Mouse (Mus musculus): ENCODE measurements around the gene Card19. TPM values are rescaled to one million over a fixed set of nuclear protein-coding genes. Genes with fewer than 3 reads are reported as not detected.

Gene Card19
- polyA plus RNA-seq, 1 experiment, result 180 TPM

DNA sequence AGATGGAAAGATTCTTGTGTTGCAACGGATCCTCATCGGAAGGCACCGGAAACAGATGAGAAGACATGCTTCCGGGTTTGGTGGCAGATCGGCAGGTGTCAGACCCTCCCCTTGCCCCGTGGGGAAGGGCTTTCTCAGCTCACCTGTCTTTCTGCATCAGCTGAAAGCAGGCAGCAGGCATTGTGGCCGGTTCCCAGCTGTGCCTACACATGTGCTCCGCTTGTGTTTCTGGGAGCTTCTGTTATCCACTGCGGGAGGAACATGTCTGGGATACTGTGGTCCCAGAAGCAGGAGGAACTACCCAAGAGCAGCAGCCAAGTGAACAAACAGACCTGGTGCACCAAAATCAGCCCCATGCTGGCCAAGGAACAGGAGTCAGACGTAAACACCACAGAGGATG lies 40.3 kb downstream of the Card19 start:
- Histone ChIP-seq H3K4me2 (ENCODE audit: low read depth) (no peak overlapping the region), H3K79me2 (ENCODE audit: control insufficient read depth, insufficient read depth) (no peaks in the 10 kb centered on the region), H3K27me3 (ENCODE audit: control insufficient read depth, insufficient read depth, insufficient read length) (no peaks in the 10 kb centered on the region), H3K4me3 (no peak overlapping the region), H3ac (ENCODE audit: control insufficient read depth, insufficient read length) (no peak overlapping the region), H3K36me3 (ENCODE audit: control insufficient read depth, insufficient read depth) (no peaks in the 10 kb centered on the region)
- TF ChIP-seq TCF12 (IDR thresholded peaks at IDR 0.05; ENCODE audit: insufficient read depth, poor library complexity, severe bottlenecking), result no peak
- peak in 2 of 3 experiments; percentile 64 to 83 for TF ChIP-seq MYOD1 (IDR thresholded peaks at IDR 0.05; ENCODE audit: control insufficient read depth in 1 of 3, insufficient read length in 2 of 3, low read depth in 2 of 3)
- TF ChIP-seq MYOG (IDR thresholded peaks at IDR 0.05; ENCODE audit: control insufficient read depth in 1 of 3, insufficient read depth in 1 of 3, insufficient read length in 2 of 3, low read depth in 2 of 3), result peak in 2 of 3 experiments; percentile 50 to 78

DNA sequence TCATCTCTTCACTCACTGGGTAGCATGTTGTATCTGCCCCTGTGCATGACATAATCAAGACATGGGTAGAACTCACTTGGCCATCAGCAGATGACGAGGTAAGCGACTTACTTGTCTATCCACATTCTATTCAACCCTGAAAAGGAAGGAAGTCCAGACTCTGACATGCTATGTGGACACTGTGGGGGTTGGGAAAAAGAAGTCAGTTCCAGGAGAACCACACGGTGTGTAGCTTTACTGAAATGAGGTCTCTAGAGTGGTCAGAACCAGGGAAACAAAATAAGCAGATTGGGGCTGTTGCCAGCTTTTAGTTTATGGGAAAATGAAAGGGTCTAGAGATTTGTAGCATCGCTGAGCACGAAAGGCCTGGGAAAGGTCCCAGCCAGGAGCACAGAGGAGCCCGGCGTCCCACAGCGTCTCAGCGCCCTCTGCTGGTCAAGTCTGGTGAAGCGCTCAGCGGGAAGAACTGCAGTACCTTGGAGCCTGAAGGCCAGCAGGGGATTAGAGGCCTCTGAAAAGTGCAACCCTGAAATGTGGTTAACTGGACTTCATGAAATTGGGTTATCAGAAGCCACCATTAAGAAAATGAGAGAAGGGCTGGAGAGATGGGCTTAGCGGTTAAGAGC lies 42.8 kb downstream of the Card19 start:
- Histone ChIP-seq H3ac (ENCODE audit: control insufficient read depth, insufficient read length) (no peak overlapping the region), H3K4me3 (no peak overlapping the region), H3K27me3 (ENCODE audit: control insufficient read depth, insufficient read depth, insufficient read length) (no peaks in the 10 kb centered on the region), H3K4me2 (ENCODE audit: low read depth) (no peak overlapping the region), H3K36me3 (ENCODE audit: control insufficient read depth, insufficient read depth) (no peaks in the 10 kb centered on the region), H3K79me2 (ENCODE audit: control insufficient read depth, insufficient read depth) (no peaks in the 10 kb centered on the region)
- TF ChIP-seq MYOD1 (IDR thresholded peaks at IDR 0.05; ENCODE audit: control insufficient read depth in 1 of 3, insufficient read length in 2 of 3, low read depth in 2 of 3), result no peak
- no peak for TF ChIP-seq TCF12 (IDR thresholded peaks at IDR 0.05; ENCODE audit: insufficient read depth, poor library complexity, severe bottlenecking)
- TF ChIP-seq SRF (IDR thresholded peaks at IDR 0.05; ENCODE audit: control insufficient read depth, insufficient read length, low read depth), result no peak
- TF ChIP-seq POLR2AphosphoS2 (IDR thresholded peaks at IDR 0.05; ENCODE audit: insufficient read length, low read depth), result no peak
- TF ChIP-seq POLR2A (IDR thresholded peaks at IDR 0.05; ENCODE audit: insufficient read length, low read depth), result no peak
- no peak for TF ChIP-seq MAX (IDR thresholded peaks at IDR 0.05; ENCODE audit: low read depth)
- no peak for TF ChIP-seq REST (IDR thresholded peaks at IDR 0.05; ENCODE audit: insufficient read depth, insufficient read length)
- TF ChIP-seq TCF3 (IDR thresholded peaks at IDR 0.05; ENCODE audit: insufficient read length, low read depth), result no peak
- no peak for TF ChIP-seq CEBPB (IDR thresholded peaks at IDR 0.05; ENCODE audit: insufficient read depth, poor library complexity, severe bottlenecking)

DNA sequence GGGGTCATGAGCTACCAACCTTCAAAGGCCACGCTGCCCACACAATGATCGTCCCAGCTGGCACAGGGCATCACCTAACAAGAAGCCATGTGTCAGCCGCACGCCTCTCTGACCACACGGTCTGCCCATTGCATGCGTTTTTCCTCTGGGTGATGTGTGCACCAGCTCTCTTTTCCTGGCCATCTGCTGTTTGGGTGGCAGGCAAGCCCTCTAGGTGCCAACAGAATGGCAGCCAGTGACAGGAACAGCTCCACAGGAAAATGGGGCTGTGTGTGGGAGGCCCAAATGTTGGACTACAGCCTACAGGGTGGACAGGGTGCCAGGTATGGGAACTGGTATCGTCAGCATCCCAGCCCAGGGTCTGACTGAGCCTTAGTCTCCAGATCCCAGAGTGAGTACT lies 43.5 kb downstream of the Card19 start:
- H3K27me3 ChIP-seq (ENCODE audit: control insufficient read depth, insufficient read depth, insufficient read length), result no peaks in the 10 kb centered on the region
- TF ChIP-seq CEBPB (IDR thresholded peaks at IDR 0.05; ENCODE audit: insufficient read depth, poor library complexity, severe bottlenecking) (no peak), MYOG (IDR thresholded peaks at IDR 0.05; ENCODE audit: control insufficient read depth in 1 of 3, insufficient read depth in 1 of 3, insufficient read length in 2 of 3, low read depth in 2 of 3) (peak in 2 of 3 experiments; percentile 83 to 93), TCF12 (IDR thresholded peaks at IDR 0.05; ENCODE audit: insufficient read depth, poor library complexity, severe bottlenecking) (peak; percentile 13), MYOD1 (IDR thresholded peaks at IDR 0.05; ENCODE audit: control insufficient read depth in 1 of 3, insufficient read length in 2 of 3, low read depth in 2 of 3) (peak in 2 of 3 experiments; percentile 98 to 99)
- no peak overlapping the region for H3K4me2 ChIP-seq (ENCODE audit: low read depth)
- H3K36me3 ChIP-seq (ENCODE audit: control insufficient read depth, insufficient read depth), result no peaks in the 10 kb centered on the region
- no peak overlapping the region for H3ac ChIP-seq (ENCODE audit: control insufficient read depth, insufficient read length)
- no peak overlapping the region for H3K4me3 ChIP-seq
- no peaks in the 10 kb centered on the region for H3K79me2 ChIP-seq (ENCODE audit: control insufficient read depth, insufficient read depth)

DNA sequence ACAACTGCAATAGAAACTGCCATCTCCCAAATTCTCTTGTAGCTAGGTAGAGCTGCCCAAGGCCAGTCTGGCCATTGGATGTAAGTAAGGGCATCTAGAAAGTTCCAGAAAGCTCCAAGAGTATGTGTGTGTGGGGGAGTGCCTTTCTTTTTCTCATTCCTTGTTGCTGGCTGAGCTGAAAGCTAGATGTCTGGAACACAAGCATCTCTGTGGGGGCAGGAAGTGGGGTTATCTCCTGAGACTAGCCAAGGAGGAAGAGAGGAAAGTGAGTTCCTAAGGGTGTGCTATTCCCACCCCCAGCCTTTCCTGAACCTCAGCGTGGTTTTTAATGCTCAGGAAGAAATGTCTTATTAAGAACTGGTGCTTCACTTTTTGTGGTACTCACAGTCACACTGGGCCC lies 44.1 kb downstream of the Card19 start:
- no peak overlapping the region for H3ac ChIP-seq (ENCODE audit: control insufficient read depth, insufficient read length)
- no peak overlapping the region for H3K4me3 ChIP-seq
- H3K27me3 ChIP-seq (ENCODE audit: control insufficient read depth, insufficient read depth, insufficient read length), result no peaks in the 10 kb centered on the region
- no peak overlapping the region for H3K4me2 ChIP-seq (ENCODE audit: low read depth)
- no peaks in the 10 kb centered on the region for H3K36me3 ChIP-seq (ENCODE audit: control insufficient read depth, insufficient read depth)
- H3K79me2 ChIP-seq (ENCODE audit: control insufficient read depth, insufficient read depth), result no peaks in the 10 kb centered on the region
- no peak for TF ChIP-seq CEBPB (IDR thresholded peaks at IDR 0.05; ENCODE audit: insufficient read depth, poor library complexity, severe bottlenecking)
- TF ChIP-seq TCF3 (IDR thresholded peaks at IDR 0.05; ENCODE audit: insufficient read length, low read depth), result no peak
- no peak for TF ChIP-seq TCF12 (IDR thresholded peaks at IDR 0.05; ENCODE audit: insufficient read depth, poor library complexity, severe bottlenecking)
- no peak for TF ChIP-seq POLR2AphosphoS2 (IDR thresholded peaks at IDR 0.05; ENCODE audit: insufficient read length, low read depth)
- TF ChIP-seq MAX (IDR thresholded peaks at IDR 0.05; ENCODE audit: low read depth), result no peak
- TF ChIP-seq E2F4 (IDR thresholded peaks at IDR 0.05; ENCODE audit: insufficient read depth), result no peak
- no peak for TF ChIP-seq MYOG (IDR thresholded peaks at IDR 0.05; ENCODE audit: control insufficient read depth in 1 of 3, insufficient read depth in 1 of 3, insufficient read length in 2 of 3, low read depth in 2 of 3)
- no peak for TF ChIP-seq REST (IDR thresholded peaks at IDR 0.05; ENCODE audit: insufficient read depth, insufficient read length)
- no peak for TF ChIP-seq SRF (IDR thresholded peaks at IDR 0.05; ENCODE audit: control insufficient read depth, insufficient read length, low read depth)
- no peak for TF ChIP-seq MYOD1 (IDR thresholded peaks at IDR 0.05; ENCODE audit: control insufficient read depth in 1 of 3, insufficient read length in 2 of 3, low read depth in 2 of 3)
- no peak for TF ChIP-seq USF1 (IDR thresholded peaks at IDR 0.05; ENCODE audit: low read depth)

DNA sequence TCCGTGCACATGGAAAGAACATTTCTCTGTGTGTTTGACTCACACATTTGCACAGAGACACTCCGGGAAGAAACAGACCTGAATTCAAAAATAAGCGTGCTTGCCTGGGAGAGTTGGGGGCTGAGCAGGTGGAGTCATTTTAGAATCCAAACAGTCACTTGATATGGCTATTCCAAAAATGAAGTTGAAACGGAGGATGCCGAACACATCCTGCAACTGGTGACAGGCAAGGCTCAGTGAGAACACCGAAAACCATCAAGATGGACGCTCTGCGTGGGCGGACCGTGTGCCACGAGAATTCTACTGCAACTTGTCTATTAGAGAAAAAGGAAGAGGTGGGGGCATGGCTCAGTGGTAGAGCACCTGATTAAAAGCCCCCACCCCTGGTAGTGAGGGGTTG lies 45.2 kb downstream of the Card19 start:
- no peak overlapping the region for H3ac ChIP-seq (ENCODE audit: control insufficient read depth, insufficient read length)
- peaks cover 5% of the 10 kb centered on the region for H3K27me3 ChIP-seq (ENCODE audit: control insufficient read depth, insufficient read depth, insufficient read length)
- H3K4me2 ChIP-seq (ENCODE audit: low read depth), result no peak overlapping the region
- no peak overlapping the region for H3K4me3 ChIP-seq
- no peaks in the 10 kb centered on the region for H3K79me2 ChIP-seq (ENCODE audit: control insufficient read depth, insufficient read depth)
- no peak for TF ChIP-seq USF1 (IDR thresholded peaks at IDR 0.05; ENCODE audit: low read depth)
- TF ChIP-seq MAX (IDR thresholded peaks at IDR 0.05; ENCODE audit: low read depth), result no peak
- H3K36me3 ChIP-seq (ENCODE audit: control insufficient read depth, insufficient read depth), result no peaks in the 10 kb centered on the region
